Mouse (Mus musculus): ENCODE measurements around the gene Gm9857. TPM values are rescaled to one million over a fixed set of nuclear protein-coding genes. Genes with fewer than 3 reads are reported as not detected.

The Gm9857 gene
- polyA plus RNA-seq, 1 experiment: not detected

DNA sequence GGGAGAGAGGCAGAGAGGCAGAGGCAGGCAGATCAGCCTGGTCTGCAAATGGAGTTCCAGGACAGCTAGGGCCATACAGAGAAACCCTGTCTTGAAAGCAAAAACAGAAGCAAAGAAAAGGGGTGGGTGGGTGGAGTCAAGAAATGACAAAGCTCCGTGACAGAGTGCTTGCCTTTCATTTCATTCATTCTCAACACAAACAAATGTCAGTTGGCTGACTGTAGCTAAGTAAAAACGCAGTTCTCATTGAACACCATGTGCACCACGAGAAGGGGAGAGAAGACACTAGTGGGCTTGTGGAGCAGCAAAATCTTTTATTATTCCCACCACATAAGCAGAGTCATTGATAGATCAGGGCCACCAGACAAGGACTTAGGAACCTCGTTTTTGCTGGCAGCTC, 23.4 kb downstream of the Gm9857 start:
- Histone ChIP-seq H3K27ac (ENCODE audit: insufficient read depth, low read depth, low read length) (no peak overlapping the region), H3K4me1 (ENCODE audit: control insufficient read depth, insufficient read depth, low read length) (no peaks in the 10 kb centered on the region), H3K4me3 (ENCODE audit: insufficient read depth, low read depth, low read length) (no peak overlapping the region)
- 32% methylated on average over 4 of the region's 4 CpGs for WGBS
- no peak for TF ChIP-seq POLR2A (IDR thresholded peaks at IDR 0.05; ENCODE audit: insufficient read depth, low read depth, low read length)
- no peak for TF ChIP-seq CTCF (IDR thresholded peaks at IDR 0.05; ENCODE audit: insufficient read depth, low read depth, low read length)

GRCm38 (mm10) chr3:108915999-108916398, 24.2 kb downstream of the Gm9857 start:
- Histone ChIP-seq H3K4me1 (ENCODE audit: control insufficient read depth, insufficient read depth, low read length) (no peaks in the 10 kb centered on the region), H3K4me3 (ENCODE audit: insufficient read depth, low read depth, low read length) (no peak overlapping the region), H3K27ac (ENCODE audit: insufficient read depth, low read depth, low read length) (no peak overlapping the region)
- 87% methylated on average over 1 of the region's 1 CpGs for WGBS
- no peak for TF ChIP-seq CTCF (IDR thresholded peaks at IDR 0.05; ENCODE audit: insufficient read depth, low read depth, low read length)

DNA sequence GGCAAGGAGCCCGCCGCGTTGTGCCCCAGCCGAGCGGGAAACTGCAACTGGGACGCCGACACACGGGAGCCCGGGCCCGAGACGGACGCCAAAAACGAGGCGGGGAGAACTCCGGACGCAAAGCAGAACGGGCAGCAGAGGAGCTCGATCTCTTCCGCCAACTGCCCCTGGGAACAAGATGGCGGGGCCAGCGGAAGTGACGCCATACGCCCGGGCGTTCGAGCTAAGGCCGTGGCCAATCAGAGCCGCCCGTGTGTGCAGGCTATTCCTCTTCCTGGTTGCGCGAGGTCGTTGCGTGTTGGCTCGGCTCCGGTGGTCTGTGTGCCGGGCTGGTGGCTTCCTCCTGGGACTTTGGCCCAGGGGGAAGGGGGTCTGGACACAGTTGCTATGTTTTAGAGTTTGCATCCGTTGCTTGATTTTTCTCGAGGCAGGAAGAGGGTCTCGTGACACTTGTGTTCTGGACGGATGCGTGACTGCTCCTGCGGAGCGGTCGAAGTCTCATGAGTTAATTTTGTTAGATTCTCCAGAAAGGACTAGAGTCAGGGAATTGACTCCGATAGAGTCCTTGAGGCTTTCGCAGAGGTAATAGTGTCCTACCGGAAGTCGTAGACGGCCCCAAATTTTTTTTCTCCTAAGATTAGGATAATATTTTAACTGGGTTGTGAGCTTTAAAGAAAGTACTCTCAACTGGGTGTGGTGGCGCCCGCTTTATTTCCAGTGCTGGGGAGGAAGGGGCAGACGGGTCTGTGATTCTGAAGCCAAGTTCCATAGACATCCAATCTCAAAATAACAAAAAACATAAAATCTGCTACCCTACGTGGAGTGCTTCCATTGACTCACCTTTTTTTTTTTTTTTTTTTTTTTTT, 28.5 kb downstream of the Gm9857 start, which contains the start of gene Prpf38b:
Gene Prpf38b (minus strand): TSS at position 180 of the 866 bp plus-strand sequence.
- Histone ChIP-seq H3K4me1 (ENCODE audit: control insufficient read depth, insufficient read depth, low read length) (peaks cover 3% of the 10 kb centered on the region; the same call in 1 of the 2 replicates), H3K4me3 (ENCODE audit: insufficient read depth, low read depth, low read length) (peak within 1 kb of the TSS; percentile 90), H3K27ac (ENCODE audit: insufficient read depth, low read depth, low read length) (peak within 1 kb of the TSS; percentile 92)
- under 1% methylated on average over 53 of the region's 53 CpGs for WGBS
- TF ChIP-seq CTCF (IDR thresholded peaks at IDR 0.05; ENCODE audit: insufficient read depth, low read depth, low read length) (no peak), POLR2A (IDR thresholded peaks at IDR 0.05; ENCODE audit: insufficient read depth, low read depth, low read length) (peak; percentile 87)

DNA sequence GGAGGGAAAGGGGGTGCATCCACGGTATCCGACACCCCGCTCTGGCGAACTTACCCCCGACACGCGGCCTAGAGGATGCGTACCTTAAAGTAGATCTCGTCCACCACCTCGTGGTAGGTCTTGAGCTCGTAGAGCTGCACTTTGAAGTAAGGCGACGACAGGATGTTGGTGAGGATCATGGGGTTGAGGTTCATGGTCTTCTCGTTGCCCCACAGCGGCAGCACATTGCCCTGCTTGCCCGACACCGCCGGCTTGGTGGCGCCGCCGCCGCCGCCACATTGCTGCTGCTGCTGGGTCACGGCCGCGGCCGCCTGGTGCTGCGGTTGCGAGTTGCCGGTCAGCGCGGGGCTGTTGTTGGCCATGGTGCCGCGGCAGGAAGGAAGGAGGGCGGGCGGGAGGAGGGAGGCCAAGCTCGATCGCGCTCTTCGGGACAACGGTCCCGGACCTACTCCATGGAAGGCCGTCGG, 29.1 kb downstream of the Gm9857 start:
- under 1% methylated on average over 43 of the region's 44 CpGs for WGBS
- Histone ChIP-seq H3K27ac (ENCODE audit: insufficient read depth, low read depth, low read length) (peak overlapping the region; percentile 92), H3K4me1 (ENCODE audit: control insufficient read depth, insufficient read depth, low read length) (peaks cover 3% of the 10 kb centered on the region; the same call in 1 of the 2 replicates), H3K4me3 (ENCODE audit: insufficient read depth, low read depth, low read length) (peak overlapping the region; percentile 90)
- no peak for TF ChIP-seq POLR2A (IDR thresholded peaks at IDR 0.05; ENCODE audit: insufficient read depth, low read depth, low read length)
- TF ChIP-seq CTCF (IDR thresholded peaks at IDR 0.05; ENCODE audit: insufficient read depth, low read depth, low read length): no peak

- under 1% methylated on average over 32 of the region's 32 CpGs for WGBS
- peak overlapping the region; percentile 92; the same call in 1 of the 2 replicates for H3K27ac ChIP-seq (ENCODE audit: insufficient read depth, low read depth, low read length)
- peaks cover 3% of the 10 kb centered on the region; the same call in 1 of the 2 replicates for H3K4me1 ChIP-seq (ENCODE audit: control insufficient read depth, insufficient read depth, low read length)
- peak overlapping the region; percentile 90 for H3K4me3 ChIP-seq (ENCODE audit: insufficient read depth, low read depth, low read length)
- TF ChIP-seq CTCF (IDR thresholded peaks at IDR 0.05; ENCODE audit: insufficient read depth, low read depth, low read length) (no peak), POLR2A (IDR thresholded peaks at IDR 0.05; ENCODE audit: insufficient read depth, low read depth, low read length) (no peak)
Measured at GRCm38 (mm10) chr3:108910303-108911080, 29.8 kb downstream of the Gm9857 start.

DNA sequence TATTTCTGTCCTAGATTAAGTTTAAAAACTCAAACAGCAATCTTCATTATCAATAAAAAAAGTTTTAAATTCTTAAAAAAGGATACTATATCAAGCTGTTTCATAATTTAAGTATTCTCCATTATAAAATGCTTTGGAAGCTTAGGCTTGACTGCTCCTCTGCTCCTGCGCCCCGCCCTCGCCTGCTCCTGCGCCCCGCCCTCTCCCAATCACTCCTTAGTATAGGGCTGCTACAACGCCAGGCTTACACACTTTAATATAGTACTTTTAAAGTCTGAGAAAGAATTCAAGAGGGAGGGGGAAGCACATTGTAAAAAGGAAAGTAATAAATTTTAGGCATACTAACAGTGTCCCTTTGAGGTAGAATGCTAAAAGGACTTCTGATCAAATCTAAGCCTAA, 37.3 kb downstream of the Gm9857 start:
- Histone ChIP-seq H3K27ac (ENCODE audit: insufficient read depth, low read depth, low read length) (no peak overlapping the region), H3K4me3 (ENCODE audit: insufficient read depth, low read depth, low read length) (no peak overlapping the region), H3K4me1 (ENCODE audit: control insufficient read depth, insufficient read depth, low read length) (no peaks in the 10 kb centered on the region)
- 89% methylated on average over 6 of the region's 6 CpGs for WGBS
- TF ChIP-seq POLR2A (IDR thresholded peaks at IDR 0.05; ENCODE audit: insufficient read depth, low read depth, low read length) (no peak), CTCF (IDR thresholded peaks at IDR 0.05; ENCODE audit: insufficient read depth, low read depth, low read length) (no peak)

GRCm38 (mm10) chr3:108902038-108902437, 38.2 kb downstream of the Gm9857 start:
- WGBS: 33% methylated on average over 2 of the region's 2 CpGs

GRCm38 (mm10) chr3:108900681-108901080, 39.6 kb downstream of the Gm9857 start:
- WGBS: 69% methylated on average over 5 of the region's 5 CpGs
- Histone ChIP-seq H3K27ac (ENCODE audit: insufficient read depth, low read depth, low read length) (no peak overlapping the region), H3K4me3 (ENCODE audit: insufficient read depth, low read depth, low read length) (no peak overlapping the region), H3K4me1 (ENCODE audit: control insufficient read depth, insufficient read depth, low read length) (no peaks in the 10 kb centered on the region)
- TF ChIP-seq POLR2A (IDR thresholded peaks at IDR 0.05; ENCODE audit: insufficient read depth, low read depth, low read length): no peak
- no peak for TF ChIP-seq CTCF (IDR thresholded peaks at IDR 0.05; ENCODE audit: insufficient read depth, low read depth, low read length)

More at GRCm38 (mm10) chr3:108902038-108902437, 38.2 kb downstream of the Gm9857 start:
- no peaks in the 10 kb centered on the region for H3K4me1 ChIP-seq (ENCODE audit: control insufficient read depth, insufficient read depth, low read length)
- TF ChIP-seq CTCF (IDR thresholded peaks at IDR 0.05; ENCODE audit: insufficient read depth, low read depth, low read length): no peak
- no peak for TF ChIP-seq POLR2A (IDR thresholded peaks at IDR 0.05; ENCODE audit: insufficient read depth, low read depth, low read length)
- no peak overlapping the region for H3K27ac ChIP-seq (ENCODE audit: insufficient read depth, low read depth, low read length)
- no peak overlapping the region for H3K4me3 ChIP-seq (ENCODE audit: insufficient read depth, low read depth, low read length)

All from olfactory bulb, adult 2 months (tissue).